ENCODE assay signal across 7 mouse cellular contexts in genomic region chr8:95434686-95435439, GRCm38 (mm10). TPM values are rescaled to one million over a fixed set of nuclear protein-coding genes. Genes with fewer than 3 reads are reported as not detected.
A peak's percentile ranks its signal among the peaks of the same experiment; 100 is the strongest.
DNase-seq lines count a peak whose midpoint lies in the region; ATAC-seq and TF ChIP-seq lines count a peak whose summit lies in the region.

TSS of gene Cfap20 (minus strand) at chr8:95434869.

- no peaks in the 10 kb centered on the region for H3K9me3 ChIP-seq in embryonic facial prominence, embryonic 10.5 days
- no peaks in the 10 kb centered on the region for H3K9me3 ChIP-seq in intestine, postnatal 0 days (ENCODE audit: control insufficient read depth)
- H3K9me3 ChIP-seq in midbrain, embryonic 12.5 days, result no peaks in the 10 kb centered on the region

- peak within 1 kb of the TSS; percentile 79 for H3K9ac ChIP-seq in intestine, postnatal 0 days (ENCODE audit: low read depth, low read length)
- peak within 1 kb of the TSS; percentile 93 for H3K9ac ChIP-seq in midbrain, embryonic 12.5 days (replicated peaks)

- H3K36me3 ChIP-seq in embryonic facial prominence, embryonic 10.5 days (replicated peaks), result no peaks in the 10 kb centered on the region; the same call in 1 of the 2 replicates
- H3K36me3 ChIP-seq in intestine, postnatal 0 days (ENCODE audit: control insufficient read depth, insufficient read depth), result no peaks in the 10 kb centered on the region
- H3K36me3 ChIP-seq in midbrain, embryonic 12.5 days, result no peaks in the 10 kb centered on the region
- no peaks in the 10 kb centered on the region for H3K36me3 ChIP-seq in small intestine, adult 2 months (ENCODE audit: control insufficient read depth, insufficient read depth, low read length)

- ATAC-seq in intestine, postnatal 0 days, result peak; percentile 98
- ATAC-seq in midbrain, embryonic 12.5 days (ENCODE audit: low FRiP score, low read depth), result peak; percentile 98

- intact Hi-C loops in left cerebral cortex, postnatal 4 days (cut with DNase I), result loop anchor here (5.0 kb wide), 1 partner anchor 83 kb away; the partner anchor contains the start of gene Mmp15

- DNase-seq in adrenal gland, postnatal 10 days, result peak; percentile 100
- DNase-seq in embryonic facial prominence, embryonic 10.5 days (ENCODE audit: low spot score), result peak; percentile 100
- peak; percentile 71 for DNase-seq in gonadal fat pad, adult 2 months (ENCODE audit: low read depth)
- peak; percentile 99 for DNase-seq in left cerebral cortex, postnatal 4 days

- peak within 1 kb of the TSS; percentile 94 for H3K27ac ChIP-seq in embryonic facial prominence, embryonic 10.5 days (replicated peaks)
- peak within 1 kb of the TSS; percentile 93 for H3K27ac ChIP-seq in intestine, postnatal 0 days (ENCODE audit: low read depth, low read length)
- H3K27ac ChIP-seq in midbrain, embryonic 12.5 days (replicated peaks), result peak within 1 kb of the TSS; percentile 88
- peak within 1 kb of the TSS; percentile 83 for H3K27ac ChIP-seq in small intestine, adult 2 months (ENCODE audit: insufficient read depth, low read depth, low read length)

- peak within 1 kb of the TSS; percentile 80 for H3K4me2 ChIP-seq in intestine, postnatal 0 days (replicated peaks; ENCODE audit: low read depth)
- H3K4me2 ChIP-seq in midbrain, embryonic 12.5 days (replicated peaks), result peak within 1 kb of the TSS; percentile 91

- peak within 1 kb of the TSS; percentile 91 for H3K4me3 ChIP-seq in embryonic facial prominence, embryonic 10.5 days
- peak within 1 kb of the TSS; percentile 91 for H3K4me3 ChIP-seq in intestine, postnatal 0 days (ENCODE audit: low read depth, low read length)
- H3K4me3 ChIP-seq in midbrain, embryonic 12.5 days, result peak within 1 kb of the TSS; percentile 89
- H3K4me3 ChIP-seq in small intestine, adult 2 months (ENCODE audit: low read depth, low read length), result peak within 1 kb of the TSS; percentile 85

- TF ChIP-seq CTCF in intestine, postnatal 0 days (IDR thresholded peaks at IDR 0.05; ENCODE audit: low read depth), result peak; percentile 18; the same call in 1 of the 2 replicates
- TF ChIP-seq CTCF in small intestine, adult 2 months (IDR thresholded peaks at IDR 0.05; ENCODE audit: extremely low read depth, insufficient read length, insufficient replicate concordance, low read depth, low read length), result no peak

- H3K4me1 ChIP-seq in embryonic facial prominence, embryonic 10.5 days, result peaks cover 33% of the 10 kb centered on the region
- peaks cover 15% of the 10 kb centered on the region for H3K4me1 ChIP-seq in intestine, postnatal 0 days (replicated peaks; ENCODE audit: control insufficient read depth, insufficient read depth, low read length)
- H3K4me1 ChIP-seq in midbrain, embryonic 12.5 days, result peaks cover 36% of the 10 kb centered on the region
- peaks cover 17% of the 10 kb centered on the region for H3K4me1 ChIP-seq in small intestine, adult 2 months (ENCODE audit: control insufficient read depth, insufficient read depth, insufficient read length, low read length)

- WGBS in embryonic facial prominence, embryonic 10.5 days, result 1% methylated on average over 51 of the region's 51 CpGs
- under 1% methylated on average over 50 of the region's 51 CpGs for WGBS in intestine, postnatal 0 days
- 1% methylated on average over 50 of the region's 51 CpGs for WGBS in midbrain, embryonic 12.5 days
- under 1% methylated on average over 50 of the region's 51 CpGs for whole genome bisulfite sequencing in small intestine, adult 2 months

- no peaks in the 10 kb centered on the region for H3K27me3 ChIP-seq in embryonic facial prominence, embryonic 10.5 days (replicated peaks; ENCODE audit: low read depth, poor library complexity, severe bottlenecking)
- H3K27me3 ChIP-seq in intestine, postnatal 0 days (replicated peaks; ENCODE audit: control insufficient read depth, insufficient read depth, low read length), result no peaks in the 10 kb centered on the region
- H3K27me3 ChIP-seq in midbrain, embryonic 12.5 days, result no peaks in the 10 kb centered on the region
- H3K27me3 ChIP-seq in small intestine, adult 2 months (ENCODE audit: control insufficient read depth, insufficient read depth, low read length), result no peaks in the 10 kb centered on the region

- TF ChIP-seq POLR2A in small intestine, adult 2 months (IDR thresholded peaks at IDR 0.05; ENCODE audit: low read depth, low read length), result peak; percentile 64

RNA-seq across cellular contexts. Expression of gene Cfap20, which starts in this region (rescaled TPM):
- total RNA-seq in adrenal gland, postnatal 10 days (2021), result 10 to 100 TPM; 48.4 to 57.7 TPM
- 141 and 148 TPM in 2 replicates for polyA plus RNA-seq in embryonic facial prominence, embryonic 10.5 days (2016; fragmentation: Nextera tagmentation; extraction: Ambion mirVana)
- polyA plus RNA-seq in gonadal fat pad, adult 2 months (2012; rRNA removed), result 51.7 and 52.4 TPM in 2 replicates
- polyA plus RNA-seq in intestine, postnatal 0 days (2015; fragmentation: Nextera tagmentation; extraction: Ambion mirVana), result 61.5 and 62.2 TPM in 2 replicates
- total RNA-seq in left cerebral cortex, postnatal 4 days (2021), result 10 to 100 TPM; 67.5 to 67.7 TPM
- 128 and 130 TPM in 2 replicates for polyA plus RNA-seq in midbrain, embryonic 12.5 days (2016; fragmentation: Nextera tagmentation; extraction: Ambion mirVana)
- polyA plus RNA-seq in small intestine, adult 2 months (2012; rRNA removed), result 25.6 and 33.3 TPM in 2 replicates

Comparison
In these comparisons a context has a peak if more than half of its experiments do, and no peak if none do; other contexts are left out.
1. Peak in every context shown above with its lines: DNase-seq, ATAC-seq, H3K4me3 ChIP-seq and H3K27ac ChIP-seq.